Mouse (Mus musculus) adrenal gland (tissue): ENCODE data around the gene Afm.

ENCODE experiments used
- intact Hi-C: fragments of 180-260 bp; cut with DNase I; formaldehyde crosslinking; loops from one replicate; pipeline ENCODE4 v1.15.1; 2025
- long read RNA-seq, 2 experiments: library from polyadenylated mRNA; unstranded; transcript quantifications; one replicate each; pipeline ENCODE4 v2.0.0; 2020; ENCODE audit warnings: borderline replicate concordance in 1 of 2; ENCODE audit not compliant: insufficient replicate concordance in 1 of 2

The Afm gene
- long read RNA-seq, experiment 1 = 0 reads
- long read RNA-seq, experiment 2 = 0 reads

GRCm38 (mm10) chr5:90518356-90519100 lies at the start of gene Afm:
TSS of gene Afm (plus strand) at chr5:90518932.
- intact Hi-C loops = no loop called here

- intact Hi-C loops = no loop called here
Observed at GRCm38 (mm10) chr5:90470836-90471235, 47.9 kb upstream of the Afm start.

- intact Hi-C loops = no loop called here
Observed at GRCm38 (mm10) chr5:90473902-90474301, 44.8 kb upstream of the Afm start.

- intact Hi-C loops = no loop called here
Observed at GRCm38 (mm10) chr5:90474369-90474768, 44.4 kb upstream of the Afm start.

- intact Hi-C loops = no loop called here
Observed at GRCm38 (mm10) chr5:90476741-90477140, 42.0 kb upstream of the Afm start.

- intact Hi-C loops = no loop called here
Observed at GRCm38 (mm10) chr5:90477308-90478140, 41.2 kb upstream of the Afm start.

GRCm38 (mm10) chr5:90478886-90479285 lies 39.8 kb upstream of the Afm start:
- intact Hi-C loops = no loop called here

- intact Hi-C loops = no loop called here
Observed at GRCm38 (mm10) chr5:90485597-90485996, 33.1 kb upstream of the Afm start.

- intact Hi-C loops = no loop called here
Observed at GRCm38 (mm10) chr5:90488323-90488722, 30.4 kb upstream of the Afm start.

GRCm38 (mm10) chr5:90490518-90490917 lies 28.2 kb upstream of the Afm start, which contains the start of gene Afp:
TSS of gene Afp (plus strand) at chr5:90490737.
- intact Hi-C loops = no loop called here

GRCm38 (mm10) chr5:90492440-90492839 lies 26.3 kb upstream of the Afm start:
- intact Hi-C loops = no loop called here

- intact Hi-C loops = no loop called here
Observed at GRCm38 (mm10) chr5:90494308-90494707, 24.4 kb upstream of the Afm start.

- intact Hi-C loops = loop anchor here (5.0 kb wide), 1 partner anchor 107 kb away; no protein-coding TSS in a partner anchor
Observed at GRCm38 (mm10) chr5:90499509-90499908, 19.2 kb upstream of the Afm start.

- intact Hi-C loops = loop anchor here (5.0 kb wide), 1 partner anchor 298 kb away; no protein-coding TSS in a partner anchor
Observed at GRCm38 (mm10) chr5:90500714-90501113, 18.0 kb upstream of the Afm start.

GRCm38 (mm10) chr5:90501752-90502151 lies 17.0 kb upstream of the Afm start:
- intact Hi-C loops = loop anchor here (5.0 kb wide), 1 partner anchor 299 kb away; no protein-coding TSS in a partner anchor

GRCm38 (mm10) chr5:90504742-90505141 lies 14.0 kb upstream of the Afm start:
- intact Hi-C loops = loop anchor here (5.0 kb wide), 1 partner anchor 302 kb away; no protein-coding TSS in a partner anchor

GRCm38 (mm10) chr5:90506507-90506906 lies 12.2 kb upstream of the Afm start:
- intact Hi-C loops = no loop called here

- intact Hi-C loops = no loop called here
Observed at GRCm38 (mm10) chr5:90507411-90507949, 11.3 kb upstream of the Afm start.

- intact Hi-C loops = no loop called here
Observed at GRCm38 (mm10) chr5:90509828-90510592, 8.7 kb upstream of the Afm start.

GRCm38 (mm10) chr5:90512288-90512955 lies 6.3 kb upstream of the Afm start:
- intact Hi-C loops = no loop called here
